Mouse (Mus musculus) ES-E14 (cell line): Measurements from ENCODE around the gene Gps1.

ENCODE experiments used
- CHD2 ChIP-seq: IDR thresholded peaks from 2 replicates; pipeline ENCODE4 v1.6.1; 2014; ENCODE audit warnings: mild to moderate bottlenecking, low read depth, low read length, inconsistent platforms
- ZNF384 ChIP-seq: IDR thresholded peaks from 2 replicates; pipeline ENCODE4 v1.6.1; 2012; ENCODE audit warnings: low read depth, low read length, inconsistent platforms

DNA sequence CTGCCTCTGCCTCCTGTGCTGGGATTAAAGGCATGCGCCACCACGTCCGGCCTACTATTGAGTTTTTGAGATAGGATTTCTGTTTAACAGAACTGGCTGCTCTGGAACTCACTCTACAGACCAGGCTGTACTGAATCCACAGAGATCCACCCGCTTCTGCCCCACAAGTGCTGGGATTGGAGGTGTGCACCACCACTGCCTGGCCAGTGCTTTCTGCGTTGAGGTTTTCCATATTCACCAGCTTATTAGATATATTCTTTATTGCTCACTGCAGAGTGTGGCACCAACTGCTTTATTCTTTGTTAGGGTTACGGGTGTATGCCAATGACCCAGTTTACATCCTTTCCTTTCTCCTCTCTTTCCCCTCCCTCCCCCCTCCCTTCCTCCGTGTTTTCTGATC, 20.2 kb downstream of the Gps1 start:
- TF ChIP-seq CHD2 (no peak), ZNF384 (no peak)
